Mouse (Mus musculus): ENCODE results near the gene Chad. TPM values are rescaled to one million over a fixed set of nuclear protein-coding genes. Genes with fewer than 3 reads are reported as not detected.

The Chad gene
- polyA plus RNA-seq, 1 experiment from 2014 or later: 0.39 TPM

GRCm38 (mm10) chr11:94567326-94567725 lies 2.5 kb downstream of the Chad start:
- H3K9me3 ChIP-seq: no peaks in the 10 kb centered on the region
- no peak for ATAC-seq (ENCODE audit: extremely low read depth, insufficient number of reproducible peaks, low FRiP score, low TSS enrichment)
- peaks cover 42% of the 10 kb centered on the region for H3K27me3 ChIP-seq (replicated peaks)
- H3K9ac ChIP-seq: no peak overlapping the region
- WGBS: 85% methylated on average over 7 of the region's 7 CpGs
- no peak overlapping the region for H3K27ac ChIP-seq (replicated peaks)
- H3K36me3 ChIP-seq: peaks cover 9% of the 10 kb centered on the region; the same call in 1 of the 2 replicates
- no peak overlapping the region for H3K4me2 ChIP-seq
- H3K4me3 ChIP-seq: no peak overlapping the region
- H3K4me1 ChIP-seq: peaks cover 15% of the 10 kb centered on the region

- H3K36me3 ChIP-seq: peaks cover 9% of the 10 kb centered on the region; the same call in 1 of the 2 replicates
- no peaks in the 10 kb centered on the region for H3K4me1 ChIP-seq
- 0 out of 2 replicates have a peak overlapping the region, but pooled peaks have one; percentile 38 for H3K27ac ChIP-seq (replicated peaks)
- ATAC-seq (ENCODE audit: extremely low read depth, insufficient number of reproducible peaks, low FRiP score, low TSS enrichment): no peak
- H3K9me3 ChIP-seq: no peaks in the 10 kb centered on the region
- H3K4me3 ChIP-seq: no peak overlapping the region
- no peak overlapping the region for H3K9ac ChIP-seq
- peaks cover 16% of the 10 kb centered on the region for H3K27me3 ChIP-seq (replicated peaks)
- WGBS: 51% methylated on average over 9 of the region's 9 CpGs
- H3K4me2 ChIP-seq: no peak overlapping the region
Measured at GRCm38 (mm10) chr11:94570612-94571011, 5.8 kb downstream of the Chad start.

- H3K9ac ChIP-seq: no peak overlapping the region
- H3K4me1 ChIP-seq: no peaks in the 10 kb centered on the region
- H3K4me2 ChIP-seq: no peak overlapping the region
- H3K27me3 ChIP-seq (replicated peaks): peaks cover 5% of the 10 kb centered on the region; the same call in 1 of the 2 replicates
- peaks cover 9% of the 10 kb centered on the region; the same call in 1 of the 2 replicates for H3K36me3 ChIP-seq
- H3K4me3 ChIP-seq: no peak overlapping the region
- no peak overlapping the region for H3K27ac ChIP-seq (replicated peaks)
- 79% methylated on average over 1 of the region's 1 CpGs for WGBS
- ATAC-seq (ENCODE audit: extremely low read depth, insufficient number of reproducible peaks, low FRiP score, low TSS enrichment): no peak
- no peaks in the 10 kb centered on the region for H3K9me3 ChIP-seq
Measured at GRCm38 (mm10) chr11:94571850-94572249, 7.0 kb downstream of the Chad start.

- no peak for ATAC-seq (ENCODE audit: extremely low read depth, insufficient number of reproducible peaks, low FRiP score, low TSS enrichment)
- H3K4me2 ChIP-seq: no peak overlapping the region
- no peak overlapping the region for H3K27ac ChIP-seq (replicated peaks)
- H3K36me3 ChIP-seq: peaks cover under 1% of the 10 kb centered on the region; the same call in 1 of the 2 replicates
- no peaks in the 10 kb centered on the region for H3K27me3 ChIP-seq (replicated peaks)
- H3K4me1 ChIP-seq: 0 out of 2 replicates have a peak, but pooled peaks cover 3% of the 10 kb centered on the region
- no peak overlapping the region for H3K9ac ChIP-seq
- H3K9me3 ChIP-seq: no peaks in the 10 kb centered on the region
- WGBS: 20% methylated on average over 7 of the region's 7 CpGs
- H3K4me3 ChIP-seq: no peak overlapping the region
Measured at GRCm38 (mm10) chr11:94574560-94574959, 9.7 kb downstream of the Chad start.

- 77% methylated on average over 2 of the region's 2 CpGs for WGBS
- ATAC-seq (ENCODE audit: extremely low read depth, insufficient number of reproducible peaks, low FRiP score, low TSS enrichment): no peak
- no peak overlapping the region for H3K9ac ChIP-seq
- no peaks in the 10 kb centered on the region for H3K27me3 ChIP-seq (replicated peaks)
- no peaks in the 10 kb centered on the region; the same call in 1 of the 2 replicates for H3K36me3 ChIP-seq
- no peak overlapping the region for H3K27ac ChIP-seq (replicated peaks)
- H3K4me3 ChIP-seq: no peak overlapping the region
- H3K4me2 ChIP-seq: no peak overlapping the region
- no peaks in the 10 kb centered on the region for H3K9me3 ChIP-seq
- 0 out of 2 replicates have a peak, but pooled peaks cover 3% of the 10 kb centered on the region for H3K4me1 ChIP-seq
Measured at GRCm38 (mm10) chr11:94575036-94575435, 10.2 kb downstream of the Chad start.

GRCm38 (mm10) chr11:94576361-94576760 lies 11.5 kb downstream of the Chad start:
- no peak overlapping the region for H3K4me3 ChIP-seq

GRCm38 (mm10) chr11:94580111-94580740 lies 15.4 kb downstream of the Chad start:
- no peak overlapping the region for H3K27ac ChIP-seq (replicated peaks)
- no peak overlapping the region for H3K9ac ChIP-seq

More at GRCm38 (mm10) chr11:94576361-94576760, 11.5 kb downstream of the Chad start:
- Histone ChIP-seq H3K4me2 (no peak overlapping the region), H3K4me1 (0 out of 2 replicates have a peak, but pooled peaks cover 3% of the 10 kb centered on the region), H3K36me3 (no peaks in the 10 kb centered on the region), H3K9me3 (no peaks in the 10 kb centered on the region), H3K27ac (replicated peaks) (no peak overlapping the region), H3K9ac (no peak overlapping the region), H3K27me3 (replicated peaks) (no peaks in the 10 kb centered on the region)
- ATAC-seq (ENCODE audit: extremely low read depth, insufficient number of reproducible peaks, low FRiP score, low TSS enrichment): no peak
- 82% methylated on average over 9 of the region's 9 CpGs for WGBS

GRCm38 (mm10) chr11:94585091-94585490 lies 20.2 kb downstream of the Chad start:
- no peak overlapping the region for H3K4me2 ChIP-seq
- 84% methylated on average over 9 of the region's 9 CpGs for WGBS
- no peaks in the 10 kb centered on the region for H3K4me1 ChIP-seq
- no peak overlapping the region for H3K27ac ChIP-seq (replicated peaks)
- H3K36me3 ChIP-seq: no peaks in the 10 kb centered on the region
- no peak overlapping the region for H3K9ac ChIP-seq
- H3K27me3 ChIP-seq (replicated peaks): no peaks in the 10 kb centered on the region
- H3K4me3 ChIP-seq: no peak overlapping the region
- no peak for ATAC-seq (ENCODE audit: extremely low read depth, insufficient number of reproducible peaks, low FRiP score, low TSS enrichment)
- no peaks in the 10 kb centered on the region for H3K9me3 ChIP-seq

More at GRCm38 (mm10) chr11:94580111-94580740, 15.4 kb downstream of the Chad start:
- Histone ChIP-seq H3K27me3 (replicated peaks) (no peaks in the 10 kb centered on the region), H3K4me2 (no peak overlapping the region), H3K4me3 (no peak overlapping the region), H3K4me1 (0 out of 2 replicates have a peak, but pooled peaks cover 3% of the 10 kb centered on the region), H3K36me3 (no peaks in the 10 kb centered on the region), H3K9me3 (no peaks in the 10 kb centered on the region)
- ATAC-seq (ENCODE audit: extremely low read depth, insufficient number of reproducible peaks, low FRiP score, low TSS enrichment): no peak
- 83% methylated on average over 5 of the region's 5 CpGs for WGBS

- no peaks in the 10 kb centered on the region for H3K36me3 ChIP-seq
- no peak overlapping the region for H3K27ac ChIP-seq (replicated peaks)
- no peak for ATAC-seq (ENCODE audit: extremely low read depth, insufficient number of reproducible peaks, low FRiP score, low TSS enrichment)
- H3K27me3 ChIP-seq (replicated peaks): no peaks in the 10 kb centered on the region
- no peaks in the 10 kb centered on the region for H3K9me3 ChIP-seq
- WGBS: 81% methylated on average over 6 of the region's 6 CpGs
- no peak overlapping the region for H3K9ac ChIP-seq
- peaks cover 14% of the 10 kb centered on the region for H3K4me1 ChIP-seq
- no peak overlapping the region for H3K4me3 ChIP-seq
- no peak overlapping the region for H3K4me2 ChIP-seq
Measured at GRCm38 (mm10) chr11:94587511-94587910, 22.7 kb downstream of the Chad start.

GRCm38 (mm10) chr11:94596311-94596852 lies 31.5 kb downstream of the Chad start:
- WGBS: 69% methylated on average over 7 of the region's 7 CpGs
- H3K4me2 ChIP-seq: no peak overlapping the region

GRCm38 (mm10) chr11:94597319-94597718 lies 32.5 kb downstream of the Chad start:
- Histone ChIP-seq H3K27me3 (replicated peaks) (no peaks in the 10 kb centered on the region), H3K36me3 (no peaks in the 10 kb centered on the region), H3K4me3 (no peak overlapping the region), H3K9ac (no peak overlapping the region), H3K9me3 (no peaks in the 10 kb centered on the region), H3K4me1 (peaks cover 10% of the 10 kb centered on the region), H3K4me2 (no peak overlapping the region), H3K27ac (replicated peaks) (no peak overlapping the region)
- 64% methylated on average over 4 of the region's 4 CpGs for WGBS
- no peak for ATAC-seq (ENCODE audit: extremely low read depth, insufficient number of reproducible peaks, low FRiP score, low TSS enrichment)

More at GRCm38 (mm10) chr11:94596311-94596852, 31.5 kb downstream of the Chad start:
- no peaks in the 10 kb centered on the region for H3K36me3 ChIP-seq
- no peak overlapping the region for H3K9ac ChIP-seq
- no peak for ATAC-seq (ENCODE audit: extremely low read depth, insufficient number of reproducible peaks, low FRiP score, low TSS enrichment)
- H3K27me3 ChIP-seq (replicated peaks): no peaks in the 10 kb centered on the region
- H3K9me3 ChIP-seq: no peaks in the 10 kb centered on the region
- no peak overlapping the region for H3K27ac ChIP-seq (replicated peaks)
- peaks cover 11% of the 10 kb centered on the region for H3K4me1 ChIP-seq
- H3K4me3 ChIP-seq: no peak overlapping the region
